Mouse (Mus musculus) hematopoietic multipotent progenitor cell, adult 10-12 weeks (in vitro differentiated cells): ENCODE measurements around the gene Acaa1b. TPM values are rescaled to one million over a fixed set of nuclear protein-coding genes. Genes with fewer than 3 reads are reported as not detected.

Experiments used
- polyA plus RNA-seq: library from polyadenylated mRNA; stranded (reverse); fragments of >175 nt; gene quantifications from 2 replicates; pipeline ENCODE4 v1.2.3, GENCODE M21; 2012; ENCODE audit warnings: low replicate concordance

Acaa1b gene
- 2.1 TPM in 2 replicates for polyA plus RNA-seq

GRCm38 (mm10) chr9:119156278-119157201 is at the start of gene Acaa1b:
Gene Acaa1b (minus strand): TSS chr9:119157093.

DNA sequence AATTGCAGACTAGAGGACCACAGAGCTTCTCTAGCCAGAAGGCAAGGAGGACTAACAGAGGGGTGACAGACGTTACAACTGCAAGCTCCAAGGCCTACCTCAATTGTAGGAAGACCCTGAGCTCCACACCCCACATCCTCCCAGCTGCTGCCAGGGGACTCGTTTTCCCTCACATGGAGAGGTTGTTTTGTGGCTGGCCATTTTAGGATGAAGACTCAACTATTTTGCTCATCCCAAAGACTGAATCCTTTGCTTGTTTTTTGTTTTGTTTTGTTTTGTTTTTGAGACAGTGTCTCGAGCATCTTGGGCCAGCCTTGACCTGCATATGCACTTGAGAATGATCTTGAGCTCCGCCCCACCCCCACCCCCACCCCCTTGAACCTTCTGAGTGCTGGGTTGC is 2.0 kb upstream of the Acaa1b start, which contains the start of gene Gm47289:
TSS of gene Gm47289 (plus strand) at position 301 of the 400 bp plus-strand sequence.

GRCm38 (mm10) chr9:119101992-119102782 is 54.7 kb downstream of the Acaa1b start, which contains the start of gene Dlec1:
Gene Dlec1 (plus strand): TSS chr9:119102478.

Other genes with a start within 250 kb of the Acaa1b start
- 0.49 and 0.50 TPM in 2 replicates for gene Ctdspl, start 230.6 kb downstream of the Acaa1b start, polyA plus RNA-seq
- gene Vill, start 104.3 kb downstream of the Acaa1b start, polyA plus RNA-seq = not detected in 2 replicates
- 1.1 and 5.4 TPM in 2 replicates for gene Plcd1, start 63.6 kb downstream of the Acaa1b start, polyA plus RNA-seq
- gene Dlec1, start 54.6 kb downstream of the Acaa1b start, polyA plus RNA-seq = 0.34 and 0.73 TPM in 2 replicates
- not detected in 2 replicates for gene Gm47289, start 2.1 kb upstream of the Acaa1b start, polyA plus RNA-seq
- 0.16 and 0.78 TPM in 2 replicates for gene Slc22a13, start 52.0 kb upstream of the Acaa1b start, polyA plus RNA-seq
- 8.9 and 18.4 TPM in 2 replicates for gene Oxsr1, start 165.3 kb upstream of the Acaa1b start, polyA plus RNA-seq
- gene Acaa1a, start 182.6 kb upstream of the Acaa1b start, polyA plus RNA-seq = 46.5 and 124 TPM in 2 replicates
- gene Myd88, start 184.3 kb upstream of the Acaa1b start, polyA plus RNA-seq = 33.9 and 77.1 TPM in 2 replicates
- gene Xylb, start 200.3 kb upstream of the Acaa1b start, polyA plus RNA-seq = 0.54 and 0.95 TPM in 2 replicates
- gene Slc22a14, start 208.5 kb upstream of the Acaa1b start, polyA plus RNA-seq = not detected in 2 replicates
- 1.3 and 2.5 TPM in 2 replicates for gene Acvr2b, start 245.0 kb upstream of the Acaa1b start, polyA plus RNA-seq